Mouse (Mus musculus): ENCODE measurements around the gene Klrc1. TPM values are rescaled to one million over a fixed set of nuclear protein-coding genes. Genes with fewer than 3 reads are reported as not detected.
"Not testable (repeated sequence)": the region's sequence is repeated elsewhere in the genome, so short reads cannot be mapped to it uniquely, and the experiment has no call there.

Klrc1 gene
- total RNA-seq (2021) = not detected
- long read RNA-seq, experiment 1 = 0 reads
- long read RNA-seq, experiment 2 = 0 reads

- DNase-seq = no peak
- H3K4me3 ChIP-seq = no peak within 1 kb of the TSS
- no peak for TF ChIP-seq CTCF (IDR thresholded peaks at IDR 0.05)
- H3K27ac ChIP-seq = no peak within 1 kb of the TSS
- intact Hi-C loops (cut with DNase I) = no loop called here
Observed at GRCm38 (mm10) chr6:129678873-129679272, at the start of gene Klrc1. Klrc1 (minus strand) TSS chr6:129678973.

- no peak for DNase-seq
- Histone ChIP-seq H3K27ac (no peak overlapping the region), H3K4me3 (no peak overlapping the region)
- TF ChIP-seq CTCF (IDR thresholded peaks at IDR 0.05) = no peak
- intact Hi-C loops (cut with DNase I) = no loop called here
Observed at GRCm38 (mm10) chr6:129727237-129727636, 48.5 kb upstream of the Klrc1 start.

- intact Hi-C loops (cut with DNase I) = no loop called here
- no peak for DNase-seq
- Histone ChIP-seq H3K27ac (no peak overlapping the region), H3K4me3 (no peak overlapping the region)
- no peak for TF ChIP-seq CTCF (IDR thresholded peaks at IDR 0.05)
Observed at GRCm38 (mm10) chr6:129721390-129721789, 42.6 kb upstream of the Klrc1 start.

GRCm38 (mm10) chr6:129720487-129720886 is 41.7 kb upstream of the Klrc1 start:
- DNase-seq = no peak
- no peak overlapping the region for H3K27ac ChIP-seq
- TF ChIP-seq CTCF (IDR thresholded peaks at IDR 0.05) = no peak
- intact Hi-C loops (cut with DNase I) = no loop called here
- H3K4me3 ChIP-seq = no peak overlapping the region

GRCm38 (mm10) chr6:129717032-129717431 is 38.3 kb upstream of the Klrc1 start, which contains the start of gene Klri1:
Klri1 (minus strand) TSS chr6:129717132.
- H3K4me3 ChIP-seq = no peak within 1 kb of the TSS
- intact Hi-C loops (cut with DNase I) = no loop called here
- no peak for TF ChIP-seq CTCF (IDR thresholded peaks at IDR 0.05)
- no peak for DNase-seq
- no peak within 1 kb of the TSS for H3K27ac ChIP-seq

GRCm38 (mm10) chr6:129713566-129713965 is 34.8 kb upstream of the Klrc1 start:
- intact Hi-C loops (cut with DNase I) = no loop called here
- DNase-seq = no peak
- Histone ChIP-seq H3K27ac (no peak overlapping the region), H3K4me3 (no peak overlapping the region)
- no peak for TF ChIP-seq CTCF (IDR thresholded peaks at IDR 0.05)

GRCm38 (mm10) chr6:129691436-129691835 is 12.7 kb upstream of the Klrc1 start:
- intact Hi-C loops (cut with DNase I); DNase-seq; H3K27ac ChIP-seq; H3K4me3 ChIP-seq: not testable (repeated sequence)

GRCm38 (mm10) chr6:129680379-129680778 is 1.6 kb upstream of the Klrc1 start:
- no peak overlapping the region for H3K4me3 ChIP-seq
- H3K27ac ChIP-seq = no peak overlapping the region
- no peak for DNase-seq
- TF ChIP-seq CTCF (IDR thresholded peaks at IDR 0.05) = no peak
- intact Hi-C loops (cut with DNase I) = no loop called here

- DNase-seq; H3K27ac ChIP-seq; intact Hi-C loops (cut with DNase I); H3K4me3 ChIP-seq: not testable (repeated sequence)
Observed at GRCm38 (mm10) chr6:129661301-129661700, 17.5 kb downstream of the Klrc1 start.

GRCm38 (mm10) chr6:129660589-129660988 is 18.2 kb downstream of the Klrc1 start, which contains the start of gene Klrc2:
Klrc2 (minus strand) TSS chr6:129660689.
- intact Hi-C loops (cut with DNase I); DNase-seq; H3K4me3 ChIP-seq; H3K27ac ChIP-seq: not testable (repeated sequence)

GRCm38 (mm10) chr6:129644054-129644453 is 34.7 kb downstream of the Klrc1 start:
- H3K4me3 ChIP-seq; intact Hi-C loops (cut with DNase I); DNase-seq; H3K27ac ChIP-seq: not testable (repeated sequence)

- H3K27ac ChIP-seq; DNase-seq; intact Hi-C loops (cut with DNase I); H3K4me3 ChIP-seq: not testable (repeated sequence)
Observed at GRCm38 (mm10) chr6:129643237-129643636, 35.5 kb downstream of the Klrc1 start, which contains the start of gene Klrc3. Klrc3 (minus strand) TSS chr6:129643337.

- DNase-seq; H3K27ac ChIP-seq; H3K4me3 ChIP-seq; intact Hi-C loops (cut with DNase I): not testable (repeated sequence)
Observed at GRCm38 (mm10) chr6:129631046-129631445, 47.7 kb downstream of the Klrc1 start.

GRCm38 (mm10) chr6:129623735-129624134 is 55.0 kb downstream of the Klrc1 start, which contains the start of gene Klrk1:
Klrk1 (minus strand) TSS chr6:129623864.
- Histone ChIP-seq H3K27ac (no peak within 1 kb of the TSS), H3K4me3 (no peak within 1 kb of the TSS)
- DNase-seq = no peak
- intact Hi-C loops (cut with DNase I) = no loop called here
- no peak for TF ChIP-seq CTCF (IDR thresholded peaks at IDR 0.05)

Small RNA genes within 50 kb of the gene (microRNA-seq; reads per million reads assigned to microRNA genes)
- not detected for gene Mir680-1

Other genes with a start within 250 kb of the Klrc1 start
- gene Clec1a, start 227.0 kb downstream of the Klrc1 start, total RNA-seq (2021) = 1 to 10 TPM; 1.8 to 3.0 TPM
- gene Olr1, start 171.8 kb downstream of the Klrc1 start, total RNA-seq (2021) = not detected
- gene Tmem52b, start 166.4 kb downstream of the Klrc1 start, total RNA-seq (2021) = not detected
- gene Gabarapl1, start 145.8 kb downstream of the Klrc1 start, total RNA-seq (2021) = 10 to 100 TPM; 64.0 to 81.6 TPM
- gene Klre1, start 101.1 kb downstream of the Klrc1 start, total RNA-seq (2021) = not detected
- not detected for gene Klrd1, start 87.2 kb downstream of the Klrc1 start, total RNA-seq (2021)
- not detected for gene Klrk1, start 55.1 kb downstream of the Klrc1 start, total RNA-seq (2021)
- gene Klrc3, start 35.6 kb downstream of the Klrc1 start, total RNA-seq (2021) = not detected
- gene Klrc2, start 18.3 kb downstream of the Klrc1 start, total RNA-seq (2021) = not detected
- gene Klri1, start 38.2 kb upstream of the Klrc1 start, total RNA-seq (2021) = not detected
- gene Klri2, start 61.5 kb upstream of the Klrc1 start, total RNA-seq (2021) = not detected
- not detected for gene Gm156, start 105.3 kb upstream of the Klrc1 start, total RNA-seq (2021)
- not detected for gene Gm17631, start 183.7 kb upstream of the Klrc1 start, total RNA-seq (2021)
- gene Klra17, start 197.7 kb upstream of the Klrc1 start, total RNA-seq (2021) = not detected
- gene Klra5, start 238.7 kb upstream of the Klrc1 start, total RNA-seq (2021) = not detected